Mouse (Mus musculus) lung, embryonic 14.5 days (tissue): Measurements from ENCODE around the gene Tlr8. TPM values are rescaled to one million over a fixed set of nuclear protein-coding genes. Genes with fewer than 3 reads are reported as not detected.
A peak's percentile ranks its signal among the peaks of the same experiment; 100 is the strongest.
"Not testable (repeated sequence)": the region's sequence is repeated elsewhere in the genome, so short reads cannot be mapped to it uniquely, and the experiment has no call there.

Experiments used
- ATAC-seq: fragments of 200-750 bp; cut with Nextera tagmentation; 2 replicates; pipeline ENCODE4 v1.8.0; 2017; ENCODE audit warnings: mild to moderate bottlenecking, moderate TSS enrichment, moderate library complexity; ENCODE audit not compliant: insufficient read depth
- DNase-seq: peaks from one replicate; pipeline ENCODE4 v3.0.0-alpha.2; 2015
- H3K27ac ChIP-seq: fragments of 300-500 bp; sonication (generic); 2 replicates; pipeline ENCODE4 v1.5.1; 2014; ENCODE audit warnings: low read depth, mild to moderate bottlenecking, moderate library complexity
- H3K27me3 ChIP-seq: fragments of 300-500 bp; sonication (generic); 2 replicates; pipeline ENCODE4 v1.6.1; 2014; ENCODE audit warnings: low read length, control low read depth; ENCODE audit not compliant: insufficient read depth
- H3K36me3 ChIP-seq: fragments of 300-500 bp; sonication (generic); 2 replicates; pipeline ENCODE4 v1.6.1; 2014; ENCODE audit warnings: control low read depth; ENCODE audit not compliant: insufficient read depth
- H3K4me1 ChIP-seq: fragments of 300-500 bp; sonication (generic); 2 replicates; pipeline ENCODE4 v1.6.1; 2014; ENCODE audit warnings: antibody characterized with exemption, control low read depth; ENCODE audit not compliant: insufficient read depth
- H3K4me2 ChIP-seq: fragments of 300-500 bp; sonication (generic); 2 replicates; pipeline ENCODE4 v1.6.1; 2014; ENCODE audit warnings: mild to moderate bottlenecking
- H3K4me3 ChIP-seq: fragments of 300-500 bp; sonication (generic); 2 replicates; pipeline ENCODE4 v1.5.1; 2014; ENCODE audit warnings: low read depth, low read length
- H3K9ac ChIP-seq: fragments of 300-500 bp; sonication (generic); 2 replicates; pipeline ENCODE4 v1.6.1; 2014
- H3K9me3 ChIP-seq: fragments of 300-500 bp; sonication (generic); 2 replicates; pipeline ENCODE4 v1.6.1; 2016; ENCODE audit warnings: low read depth, low read length, control low read depth
- CTCF ChIP-seq: IDR thresholded peaks from 2 replicates; pipeline ENCODE4 v1.5.1; 2016; ENCODE audit warnings: antibody characterized with exemption, low read depth
- WGBS: fragments of 180-500 bp; shearing (Covaris S2); extraction: QIAGEN DNeasy Blood & Tissue Kit; methylation state at CpG from one replicate; pipeline ENCODE4 v1.1.7; 2014; 5-methylcytosine and 5-hydroxymethylcytosine counted together
- polyA plus RNA-seq: library from polyadenylated mRNA; unstranded; fragments of >200 nt; fragmentation: Nextera tagmentation; extraction: Ambion mirVana; gene quantifications from 2 replicates; pipeline ENCODE4 v1.2.1, GENCODE M21; 2014

Gene Tlr8
- polyA plus RNA-seq = 0.42 and 0.84 TPM in 2 replicates

- TF ChIP-seq CTCF = no peak
- DNase-seq = no peak
- Histone ChIP-seq H3K4me1 (no peaks in the 10 kb centered on the region), H3K36me3 (no peaks in the 10 kb centered on the region), H3K4me2 (no peak within 1 kb of the TSS), H3K27me3 (no peaks in the 10 kb centered on the region), H3K27ac (no peak within 1 kb of the TSS), H3K4me3 (no peak within 1 kb of the TSS), H3K9me3 (no peaks in the 10 kb centered on the region), H3K9ac (no peak within 1 kb of the TSS)
- 64% methylated on average over 4 of the region's 4 CpGs for WGBS
- no peak for ATAC-seq
Observed at GRCm38 (mm10) chrX:167264086-167264485, at the start of gene Tlr8. Gene Tlr8 (minus strand): TSS chrX:167264329.

DNA sequence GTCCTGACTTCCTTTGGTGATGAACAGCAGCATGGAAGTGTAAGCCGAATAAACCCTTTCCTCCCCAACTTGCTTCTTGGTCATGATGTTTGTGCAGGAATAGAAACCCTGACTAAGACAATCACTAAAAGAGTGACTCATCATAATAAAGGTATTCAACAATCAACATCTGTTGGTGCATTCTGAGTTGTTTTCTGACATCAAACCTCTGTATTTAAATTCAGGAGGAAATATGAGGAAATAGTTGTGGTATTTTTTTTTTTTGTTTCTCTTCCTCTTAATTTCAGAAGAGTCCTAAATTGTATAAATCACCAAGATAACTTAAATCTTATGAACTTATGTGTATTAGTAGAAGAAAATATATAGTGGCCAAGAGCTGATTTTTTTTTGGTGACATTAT is 37.9 kb upstream of the Tlr8 start:
- not testable (repeated sequence) for H3K27me3 ChIP-seq, H3K4me3 ChIP-seq, H3K4me2 ChIP-seq, H3K4me1 ChIP-seq, H3K36me3 ChIP-seq, ATAC-seq, H3K27ac ChIP-seq, DNase-seq, H3K9me3 ChIP-seq, H3K9ac ChIP-seq
- WGBS = no CpG with 5 or more reads among the region's 1 CpGs

- Histone ChIP-seq H3K4me3 (peak overlapping the region; percentile 11; the same call in 1 of the 2 replicates), H3K4me1 (no peaks in the 10 kb centered on the region), H3K36me3 (no peaks in the 10 kb centered on the region), H3K9ac (no peak overlapping the region), H3K4me2 (peak overlapping the region; percentile 51), H3K27ac (no peak overlapping the region), H3K9me3 (no peaks in the 10 kb centered on the region), H3K27me3 (no peaks in the 10 kb centered on the region)
- 19% methylated on average over 9 of the region's 9 CpGs for WGBS
- ATAC-seq = peak; percentile 70; the same call in 1 of the 2 replicates
- TF ChIP-seq CTCF = peak; percentile 75
- peak; percentile 89 for DNase-seq
Observed at GRCm38 (mm10) chrX:167276953-167277352, 12.8 kb upstream of the Tlr8 start.

DNA sequence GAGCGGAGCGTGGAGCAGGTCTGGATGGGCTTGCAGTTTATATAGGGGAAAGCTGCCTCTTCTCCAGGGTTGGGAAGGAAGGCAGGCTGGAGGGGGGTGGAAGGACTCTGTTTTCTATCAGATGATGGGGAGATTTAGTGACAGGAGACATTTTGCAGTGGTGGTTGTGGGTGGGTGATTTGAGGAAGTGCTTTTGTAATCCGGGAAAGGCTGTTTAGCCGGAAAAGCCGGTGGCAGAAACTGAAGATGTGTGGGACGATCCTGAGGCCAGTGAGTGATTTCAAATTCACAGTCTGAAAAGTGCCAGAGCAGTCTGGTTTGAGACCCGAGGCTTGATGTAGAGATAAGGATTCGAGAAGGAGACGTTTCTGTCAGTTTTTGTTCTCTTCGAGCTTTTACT is 12.4 kb upstream of the Tlr8 start:
- no peak for ATAC-seq
- Histone ChIP-seq H3K27ac (no peak overlapping the region), H3K4me2 (peak overlapping the region; percentile 51), H3K4me3 (peak overlapping the region; percentile 11; the same call in 1 of the 2 replicates), H3K9ac (no peak overlapping the region; the same call in 1 of the 2 replicates), H3K36me3 (no peaks in the 10 kb centered on the region), H3K4me1 (no peaks in the 10 kb centered on the region), H3K9me3 (no peaks in the 10 kb centered on the region), H3K27me3 (no peaks in the 10 kb centered on the region)
- TF ChIP-seq CTCF = no peak
- no peak for DNase-seq
- 41% methylated on average over 10 of the region's 10 CpGs for WGBS

DNA sequence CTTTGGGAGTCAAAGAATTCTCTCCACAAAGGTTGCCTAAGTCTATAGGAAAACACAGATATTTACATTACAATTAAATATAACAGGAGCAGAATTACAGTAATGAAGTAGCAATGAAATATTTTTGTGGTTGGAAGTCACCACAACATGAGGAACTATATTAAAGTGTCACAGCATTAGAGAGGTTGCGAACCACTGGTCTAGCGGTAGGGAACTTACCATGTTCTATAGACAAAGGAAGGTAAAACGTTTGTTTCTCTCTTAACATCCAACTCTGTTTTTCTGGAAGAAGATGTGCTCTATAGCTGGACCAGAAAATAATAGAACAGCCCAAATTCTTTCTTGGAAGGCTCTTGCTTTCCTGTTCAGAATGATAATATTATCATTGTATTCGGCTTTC is 599 bp downstream of the Tlr8 start:
- DNase-seq = no peak
- WGBS = 79% methylated on average over 4 of the region's 4 CpGs

GRCm38 (mm10) chrX:167241736-167242135 is 22.4 kb downstream of the Tlr8 start:
- H3K4me2 ChIP-seq = no peak overlapping the region
- no peaks in the 10 kb centered on the region for H3K4me1 ChIP-seq
- TF ChIP-seq CTCF = no peak
- DNase-seq (no peak), ATAC-seq (no peak)
- no peaks in the 10 kb centered on the region for H3K36me3 ChIP-seq
- no peak overlapping the region for H3K27ac ChIP-seq
- H3K9ac ChIP-seq = no peak overlapping the region
- no peaks in the 10 kb centered on the region for H3K27me3 ChIP-seq
- 91% methylated on average over 3 of the region's 3 CpGs for WGBS
- no peaks in the 10 kb centered on the region for H3K9me3 ChIP-seq
- H3K4me3 ChIP-seq = no peak overlapping the region

More for the DNA sequence above, 599 bp downstream of the Tlr8 start:
- no peaks in the 10 kb centered on the region for H3K9me3 ChIP-seq
- no peak overlapping the region for H3K4me2 ChIP-seq
- no peak for TF ChIP-seq CTCF
- H3K27ac ChIP-seq = no peak overlapping the region
- H3K4me3 ChIP-seq = no peak overlapping the region
- ATAC-seq = no peak
- H3K9ac ChIP-seq = no peak overlapping the region
- H3K36me3 ChIP-seq = no peaks in the 10 kb centered on the region
- H3K4me1 ChIP-seq = no peaks in the 10 kb centered on the region
- no peaks in the 10 kb centered on the region for H3K27me3 ChIP-seq

GRCm38 (mm10) chrX:167239293-167239921 is 24.7 kb downstream of the Tlr8 start:
- no peak for TF ChIP-seq CTCF
- ATAC-seq (0 out of 2 replicates have a peak, but pooled peaks have one; percentile 38), DNase-seq (no peak)
- Histone ChIP-seq H3K4me3 (no peak overlapping the region), H3K4me2 (no peak overlapping the region), H3K27ac (no peak overlapping the region), H3K9me3 (no peaks in the 10 kb centered on the region), H3K27me3 (no peaks in the 10 kb centered on the region), H3K9ac (no peak overlapping the region), H3K4me1 (no peaks in the 10 kb centered on the region), H3K36me3 (no peaks in the 10 kb centered on the region)
- 47% methylated on average over 9 of the region's 9 CpGs for WGBS
